Mouse (Mus musculus): ENCODE results near the gene Rnf157. TPM values are rescaled to one million over a fixed set of nuclear protein-coding genes. Genes with fewer than 3 reads are reported as not detected.

The Rnf157 gene
- polyA plus RNA-seq (2012; fragmentation: generic; extraction: Trizol) = 10 to 100 TPM; 15.7 to 17.5 TPM

GRCm38 (mm10) chr11:116412904-116413630 is at the start of gene Rnf157:
Rnf157 (minus strand) TSS chr11:116413032.

GRCm38 (mm10) chr11:116433356-116434286 is 20.8 kb upstream of the Rnf157 start, which contains the start of gene Ubald2:
Ubald2 (plus strand) TSS chr11:116434094.

GRCm38 (mm10) chr11:116335244-116336036 is 77.4 kb downstream of the Rnf157 start, which contains the start of gene Foxj1:
Foxj1 (minus strand) TSS chr11:116335399.

GRCm38 (mm10) chr11:116307019-116307725 is 105.7 kb downstream of the Rnf157 start, which contains the start of gene Exoc7:
Exoc7 (minus strand) TSS chr11:116307233.

Other genes with a start within 250 kb of the Rnf157 start
- gene Fbf1, start 244.9 kb downstream of the Rnf157 start, polyA plus RNA-seq (2012; fragmentation: generic; extraction: Trizol) = 10 to 100 TPM; 18.7 to 71.2 TPM
- 10 to 100 TPM; 63.6 to 92.1 TPM for gene Ten1, start 214.2 kb downstream of the Rnf157 start, polyA plus RNA-seq (2012; fragmentation: generic; extraction: Trizol)
- 10 to 100 TPM in 1 of 2 experiments, 1 to 10 TPM in 1; 8.6 to 44.2 TPM for gene Acox1, start 214.0 kb downstream of the Rnf157 start, polyA plus RNA-seq (2012; fragmentation: generic; extraction: Trizol)
- gene Evpl, start 175.0 kb downstream of the Rnf157 start, polyA plus RNA-seq (2012; fragmentation: generic; extraction: Trizol) = under 1 TPM; 0.02 to 0.27 TPM
- 100 to 1,000 TPM in 1 of 2 experiments, 10 to 100 TPM in 1; 62.3 to 111 TPM for gene Srp68, start 138.8 kb downstream of the Rnf157 start, polyA plus RNA-seq (2012; fragmentation: generic; extraction: Trizol)
- 1 to 10 TPM in 1 of 2 experiments, under 1 TPM in 1; 0.06 to 2.5 TPM for gene Galr2, start 132.1 kb downstream of the Rnf157 start, polyA plus RNA-seq (2012; fragmentation: generic; extraction: Trizol)
- gene Exoc7, start 105.8 kb downstream of the Rnf157 start, polyA plus RNA-seq (2012; fragmentation: generic; extraction: Trizol) = 10 to 100 TPM; 89.3 to 90.3 TPM
- under 1 TPM; 0.12 to 0.51 TPM for gene Foxj1, start 77.6 kb downstream of the Rnf157 start, polyA plus RNA-seq (2012; fragmentation: generic; extraction: Trizol)
- gene Ubald2, start 21.1 kb upstream of the Rnf157 start, polyA plus RNA-seq (2012; fragmentation: generic; extraction: Trizol) = 100 to 1,000 TPM in 1 of 2 experiments, 10 to 100 TPM in 1; 99.5 to 182 TPM
- under 1 TPM; 0.14 to 0.20 TPM for gene Qrich2, start 53.2 kb upstream of the Rnf157 start, polyA plus RNA-seq (2012; fragmentation: generic; extraction: Trizol)
- gene Prpsap1, start 81.2 kb upstream of the Rnf157 start, polyA plus RNA-seq (2012; fragmentation: generic; extraction: Trizol) = 100 to 1,000 TPM; 143 to 168 TPM
- 10 to 100 TPM; 12.5 to 85.8 TPM for gene Sphk1, start 117.9 kb upstream of the Rnf157 start, polyA plus RNA-seq (2012; fragmentation: generic; extraction: Trizol)
- gene Ube2o, start 168.4 kb upstream of the Rnf157 start, polyA plus RNA-seq (2012; fragmentation: generic; extraction: Trizol) = 10 to 100 TPM; 21.4 to 41.1 TPM
- under 1 TPM in 1 of 2 experiments, not detected in 1; 0.11 TPM for gene Aanat, start 173.4 kb upstream of the Rnf157 start, polyA plus RNA-seq (2012; fragmentation: generic; extraction: Trizol)
- gene Rhbdf2, start 214.0 kb upstream of the Rnf157 start, polyA plus RNA-seq (2012; fragmentation: generic; extraction: Trizol) = under 1 TPM in 1 of 2 experiments, not detected in 1; 0.01 TPM
- 1 to 10 TPM; 1.0 to 5.5 TPM for gene Prcd, start 240.5 kb upstream of the Rnf157 start, polyA plus RNA-seq (2012; fragmentation: generic; extraction: Trizol)
- gene Cygb, start 241.3 kb upstream of the Rnf157 start, polyA plus RNA-seq (2012; fragmentation: generic; extraction: Trizol) = under 1 TPM; 0.05 to 0.48 TPM